Mouse (Mus musculus) midbrain, embryonic 14.5 days (tissue): Measurements from ENCODE around the gene Rb1. TPM values are rescaled to one million over a fixed set of nuclear protein-coding genes. Genes with fewer than 3 reads are reported as not detected.

Experiments
- ATAC-seq: fragments of 200-750 bp; cut with Nextera tagmentation; 2 replicates; pipeline ENCODE4 v1.8.0; 2017; ENCODE audit warnings: moderate number of reproducible peaks, moderate library complexity; ENCODE audit not compliant: low FRiP score, low TSS enrichment
- DNase-seq: peaks from one replicate; pipeline ENCODE4 v3.0.0-alpha.2; 2015
- H3K27ac ChIP-seq: fragments of 300-500 bp; sonication (generic); replicated peaks from 2 replicates; pipeline ENCODE4 v1.5.1; 2014; ENCODE audit warnings: mild to moderate bottlenecking, low read depth, low read length, moderate library complexity
- H3K27me3 ChIP-seq: fragments of 300-500 bp; sonication (generic); 2 replicates; pipeline ENCODE4 v1.6.1; 2014; ENCODE audit warnings: low read length, control low read depth, mixed read lengths; ENCODE audit not compliant: control insufficient read depth, insufficient read depth
- H3K36me3 ChIP-seq: fragments of 300-500 bp; sonication (generic); 2 replicates; pipeline ENCODE4 v1.6.1; 2014; ENCODE audit warnings: low read length, control low read depth; ENCODE audit not compliant: control insufficient read depth, insufficient read depth
- H3K4me1 ChIP-seq: fragments of 300-500 bp; sonication (generic); 2 replicates; pipeline ENCODE4 v1.6.1; 2014; ENCODE audit warnings: mild to moderate bottlenecking, antibody characterized with exemption, low read length, control low read depth; ENCODE audit not compliant: control insufficient read depth, insufficient read depth
- H3K4me2 ChIP-seq: fragments of 300-500 bp; sonication (generic); 2 replicates; pipeline ENCODE4 v1.6.1; 2014; ENCODE audit warnings: mild to moderate bottlenecking, low read length, moderate library complexity
- H3K4me3 ChIP-seq: fragments of 300-500 bp; sonication (generic); replicated peaks from 2 replicates; pipeline ENCODE4 v1.5.1; 2014; ENCODE audit warnings: low read depth, low read length
- H3K9ac ChIP-seq: fragments of 300-500 bp; sonication (generic); replicated peaks from 2 replicates; pipeline ENCODE4 v1.6.1; 2014; ENCODE audit warnings: mild to moderate bottlenecking, low read length, moderate library complexity
- H3K9me3 ChIP-seq: fragments of 300-500 bp; sonication (generic); 2 replicates; pipeline ENCODE4 v1.6.1; 2016; ENCODE audit warnings: low read length, control low read depth, mixed read lengths; ENCODE audit not compliant: control insufficient read depth
- WGBS: fragments of 180-500 bp; shearing (Covaris S2); extraction: QIAGEN DNeasy Blood & Tissue Kit; methylation state at CpG from one replicate; pipeline ENCODE4 v1.1.7; 2014; 5-methylcytosine and 5-hydroxymethylcytosine counted together
- polyA plus RNA-seq: library from polyadenylated mRNA; unstranded; fragments of >200 nt; fragmentation: Nextera tagmentation; extraction: Ambion mirVana; gene quantifications from 2 replicates; pipeline ENCODE4 v1.2.1, GENCODE M21; 2014

Gene Rb1
- polyA plus RNA-seq, 1 experiment from 2014 or later, result 36.4 TPM

DNA sequence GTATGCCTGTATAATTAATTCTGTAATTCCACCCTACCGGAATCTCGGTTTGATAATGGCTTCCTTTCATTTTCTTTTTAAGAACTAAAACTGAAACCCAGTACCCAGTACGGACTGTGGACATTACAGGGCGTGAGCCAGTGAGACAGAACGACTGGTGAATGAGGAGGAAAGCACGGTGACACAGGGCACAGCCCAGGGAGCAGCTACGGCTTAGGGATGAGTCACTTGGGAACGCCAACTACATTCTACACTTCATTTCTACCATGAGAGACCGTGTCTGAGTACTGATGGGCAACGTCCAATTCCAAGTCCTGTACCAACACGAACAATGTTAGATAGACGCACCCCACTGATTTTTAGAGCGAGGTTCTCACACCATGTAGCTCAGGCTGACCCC lies 43.3 kb upstream of the Rb1 start:
- H3K4me3 ChIP-seq, result no peak overlapping the region
- no peak for ATAC-seq
- H3K4me1 ChIP-seq, result no peaks in the 10 kb centered on the region
- H3K9me3 ChIP-seq, result no peaks in the 10 kb centered on the region
- WGBS, result 94% methylated on average over 13 of the region's 13 CpGs
- H3K36me3 ChIP-seq, result peaks cover 52% of the 10 kb centered on the region
- no peak overlapping the region for H3K27ac ChIP-seq
- no peak overlapping the region for H3K4me2 ChIP-seq
- H3K27me3 ChIP-seq, result no peaks in the 10 kb centered on the region
- H3K9ac ChIP-seq, result no peak overlapping the region
- DNase-seq, result no peak

DNA sequence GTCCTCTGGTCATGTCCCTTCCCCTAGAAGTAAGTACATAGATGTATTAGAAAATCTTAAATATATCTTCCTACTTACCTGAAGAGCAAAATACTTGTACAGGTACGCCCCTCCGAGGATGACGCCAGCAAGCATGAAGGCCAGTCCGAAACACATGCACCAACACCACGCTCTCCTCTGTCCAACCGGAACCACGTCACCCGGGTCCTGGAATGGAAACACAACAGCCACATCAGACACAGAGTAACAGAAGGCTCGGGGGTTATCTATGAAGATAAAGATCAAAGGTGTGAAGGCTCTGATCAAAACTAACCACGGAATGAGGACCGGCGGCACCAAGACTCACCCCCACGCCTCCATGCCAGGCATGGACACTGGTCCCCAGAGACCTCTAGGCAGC lies 42.6 kb upstream of the Rb1 start:
- no peak for ATAC-seq
- H3K4me3 ChIP-seq, result no peak overlapping the region
- 95% methylated on average over 13 of the region's 13 CpGs for WGBS

DNA sequence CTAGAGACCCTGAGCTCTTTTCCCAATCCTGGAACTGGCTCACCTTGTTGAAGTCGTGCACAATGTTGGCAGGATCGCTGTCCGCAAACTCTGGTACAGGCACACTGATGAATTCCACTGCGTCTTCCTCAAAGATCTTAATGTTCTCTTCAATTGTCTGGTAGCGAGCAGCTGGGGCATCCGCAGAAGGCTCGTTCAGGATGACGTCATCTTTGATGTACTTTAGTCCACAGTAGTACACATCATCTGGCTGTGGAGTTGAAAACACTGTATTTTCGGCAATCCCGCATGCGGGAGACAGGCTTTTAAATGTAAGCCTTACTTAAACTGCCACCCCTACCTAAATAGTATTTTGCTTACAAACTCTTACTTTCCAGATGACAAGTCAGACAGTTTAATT lies 40.7 kb upstream of the Rb1 start:
- Histone ChIP-seq H3K36me3 (peaks cover 69% of the 10 kb centered on the region), H3K9me3 (no peaks in the 10 kb centered on the region), H3K4me1 (no peaks in the 10 kb centered on the region), H3K27ac (no peak overlapping the region), H3K9ac (no peak overlapping the region), H3K4me3 (no peak overlapping the region), H3K27me3 (no peaks in the 10 kb centered on the region), H3K4me2 (no peak overlapping the region)
- ATAC-seq, result no peak
- 90% methylated on average over 11 of the region's 11 CpGs for WGBS
- DNase-seq, result no peak

More for the DNA sequence above, 42.6 kb upstream of the Rb1 start:
- Histone ChIP-seq H3K9ac (no peak overlapping the region), H3K27ac (no peak overlapping the region), H3K4me2 (no peak overlapping the region), H3K4me1 (no peaks in the 10 kb centered on the region), H3K27me3 (no peaks in the 10 kb centered on the region), H3K36me3 (peaks cover 59% of the 10 kb centered on the region), H3K9me3 (no peaks in the 10 kb centered on the region)
- no peak for DNase-seq

DNA sequence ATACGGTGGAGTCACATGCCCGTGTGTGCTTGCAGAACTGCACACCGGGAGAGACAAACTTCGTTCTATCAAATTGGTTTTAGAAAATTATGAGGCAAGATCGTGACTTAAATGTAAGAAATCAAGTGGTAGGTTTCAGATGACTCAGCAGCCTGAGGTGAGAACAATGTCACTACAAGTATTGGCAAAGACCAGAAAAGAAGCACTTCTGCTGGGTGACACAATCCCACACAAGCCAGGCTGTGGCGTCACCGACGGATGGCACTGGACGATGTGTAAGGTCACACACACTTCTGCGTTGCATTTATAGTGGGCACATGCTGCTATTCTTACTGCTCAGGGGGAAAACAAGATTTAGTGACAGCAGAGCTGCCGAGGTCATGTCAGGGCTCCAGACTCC lies 38.2 kb upstream of the Rb1 start:
- H3K27ac ChIP-seq, result no peak overlapping the region
- H3K9ac ChIP-seq, result no peak overlapping the region
- H3K4me2 ChIP-seq, result no peak overlapping the region
- no peaks in the 10 kb centered on the region for H3K27me3 ChIP-seq
- H3K4me3 ChIP-seq, result no peak overlapping the region
- no peaks in the 10 kb centered on the region for H3K9me3 ChIP-seq
- H3K36me3 ChIP-seq, result peaks cover 93% of the 10 kb centered on the region
- no peaks in the 10 kb centered on the region for H3K4me1 ChIP-seq
- 96% methylated on average over 11 of the region's 11 CpGs for WGBS
- DNase-seq (no peak), ATAC-seq (no peak)

DNA sequence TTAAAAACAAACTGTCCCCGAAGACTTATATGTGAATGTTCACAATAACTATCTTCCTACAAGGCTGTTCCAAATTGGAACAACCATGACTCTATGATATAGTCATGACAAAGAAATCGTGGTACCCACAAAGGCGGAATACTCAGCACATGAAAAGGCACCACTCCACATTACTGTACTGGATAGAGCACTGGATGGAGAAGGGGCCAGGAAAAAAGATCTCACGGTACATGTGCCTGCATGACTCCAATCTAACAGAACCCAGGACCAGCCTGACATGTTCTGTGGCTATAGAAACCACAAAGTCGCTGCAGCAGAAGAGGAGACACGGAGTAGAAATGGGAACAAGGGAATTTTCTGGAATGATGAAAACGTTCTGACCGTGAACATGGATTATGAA lies 29.1 kb upstream of the Rb1 start:
- no peaks in the 10 kb centered on the region for H3K4me1 ChIP-seq
- no peak overlapping the region for H3K4me3 ChIP-seq
- no peaks in the 10 kb centered on the region for H3K9me3 ChIP-seq
- H3K36me3 ChIP-seq, result peaks cover 22% of the 10 kb centered on the region
- 94% methylated on average over 8 of the region's 8 CpGs for WGBS
- H3K9ac ChIP-seq, result no peak overlapping the region
- DNase-seq (no peak), ATAC-seq (no peak)
- no peak overlapping the region for H3K4me2 ChIP-seq
- H3K27me3 ChIP-seq, result no peaks in the 10 kb centered on the region
- no peak overlapping the region for H3K27ac ChIP-seq

DNA sequence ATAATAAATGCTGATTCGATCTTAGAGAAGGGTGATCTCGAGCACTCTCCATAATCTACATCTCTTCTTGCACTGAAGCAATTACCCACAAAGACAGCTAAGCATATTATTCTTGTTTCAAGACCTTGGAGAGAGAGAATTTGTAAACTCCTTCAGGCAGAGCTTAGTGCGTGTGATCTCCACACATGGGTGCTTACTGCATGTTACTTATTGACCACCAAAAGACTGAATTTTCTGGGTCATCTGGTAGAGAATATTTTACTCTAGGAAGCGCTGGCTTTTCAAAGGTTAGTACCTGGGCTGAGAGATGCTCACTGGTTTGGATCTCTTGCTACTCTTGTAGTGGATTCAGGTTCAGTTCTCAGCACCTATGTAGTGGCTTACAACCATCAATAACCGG lies 25.5 kb upstream of the Rb1 start:
- no peak overlapping the region for H3K4me3 ChIP-seq
- DNase-seq (no peak), ATAC-seq (no peak)
- H3K4me1 ChIP-seq, result no peaks in the 10 kb centered on the region
- no peaks in the 10 kb centered on the region for H3K9me3 ChIP-seq
- no peak overlapping the region for H3K27ac ChIP-seq
- no peak overlapping the region for H3K9ac ChIP-seq
- H3K4me2 ChIP-seq, result no peak overlapping the region
- H3K27me3 ChIP-seq, result no peaks in the 10 kb centered on the region
- 95% methylated on average over 5 of the region's 5 CpGs for WGBS
- H3K36me3 ChIP-seq, result peaks cover 6% of the 10 kb centered on the region; the same call in 1 of the 2 replicates

DNA sequence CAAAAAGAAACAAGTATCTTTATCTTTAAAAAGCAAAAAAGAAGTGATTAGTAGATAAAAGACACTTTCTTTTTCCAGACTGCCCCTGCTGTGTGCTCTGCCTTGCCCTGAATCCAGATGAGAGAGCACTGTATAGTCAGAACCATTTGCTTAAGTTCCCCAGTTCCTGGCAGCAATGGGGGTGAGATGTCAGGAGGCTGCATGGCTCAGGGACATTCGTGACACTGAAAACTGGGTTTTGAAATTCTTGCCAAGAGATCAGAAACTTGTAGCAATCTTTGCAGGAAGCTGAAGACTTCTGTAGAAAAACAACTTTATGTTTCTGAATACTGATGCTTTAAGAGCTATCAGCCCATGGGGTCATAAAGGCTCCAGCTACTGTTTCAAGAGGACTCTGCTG lies 24.4 kb upstream of the Rb1 start:
- no peaks in the 10 kb centered on the region for H3K9me3 ChIP-seq
- ATAC-seq (no peak), DNase-seq (no peak)
- WGBS, result 41% methylated on average over 1 of the region's 1 CpGs
- H3K9ac ChIP-seq, result no peak overlapping the region
- no peak overlapping the region for H3K4me3 ChIP-seq
- no peaks in the 10 kb centered on the region for H3K27me3 ChIP-seq
- H3K36me3 ChIP-seq, result 0 out of 2 replicates have a peak, but pooled peaks cover 3% of the 10 kb centered on the region
- H3K4me2 ChIP-seq, result no peak overlapping the region
- H3K27ac ChIP-seq, result no peak overlapping the region
- H3K4me1 ChIP-seq, result no peaks in the 10 kb centered on the region

DNA sequence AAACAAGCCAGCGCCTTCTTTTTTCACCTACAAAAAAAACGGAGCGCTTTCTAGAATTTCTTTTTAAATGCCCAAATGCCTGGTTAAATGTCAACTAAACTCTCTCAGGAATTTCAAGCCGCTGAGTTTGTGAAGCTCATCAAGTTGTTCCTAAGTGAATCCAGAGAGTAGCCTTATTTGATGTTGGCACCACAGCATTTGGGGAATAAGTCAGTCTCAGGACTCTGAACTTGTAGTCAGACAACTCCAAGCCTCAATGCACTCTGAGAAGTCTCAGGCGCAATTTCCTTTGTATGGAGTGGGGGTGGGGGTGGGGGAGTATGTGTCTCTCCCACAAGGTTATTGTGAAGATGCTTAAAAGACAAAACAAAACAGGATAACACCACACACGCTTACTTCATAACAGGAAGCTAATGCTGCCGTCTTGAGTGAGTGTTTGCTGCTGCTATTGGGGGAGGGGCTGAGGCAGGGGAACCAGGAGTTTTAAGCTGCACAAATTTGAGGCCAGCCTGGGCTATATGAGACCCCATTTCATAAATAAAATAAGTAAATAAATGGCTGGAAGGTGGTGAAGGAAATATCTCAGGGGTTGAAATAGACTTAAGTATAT lies 23.5 kb upstream of the Rb1 start:
- no peak overlapping the region for H3K4me2 ChIP-seq
- H3K4me3 ChIP-seq, result no peak overlapping the region
- 64% methylated on average over 7 of the region's 7 CpGs for WGBS
- no peak for DNase-seq
- no peak overlapping the region for H3K27ac ChIP-seq
- no peaks in the 10 kb centered on the region for H3K27me3 ChIP-seq
- H3K9me3 ChIP-seq, result no peaks in the 10 kb centered on the region
- no peak overlapping the region for H3K9ac ChIP-seq
- H3K4me1 ChIP-seq, result no peaks in the 10 kb centered on the region
- 0 out of 2 replicates have a peak, but pooled peaks cover 3% of the 10 kb centered on the region for H3K36me3 ChIP-seq
- ATAC-seq, result no peak

DNA sequence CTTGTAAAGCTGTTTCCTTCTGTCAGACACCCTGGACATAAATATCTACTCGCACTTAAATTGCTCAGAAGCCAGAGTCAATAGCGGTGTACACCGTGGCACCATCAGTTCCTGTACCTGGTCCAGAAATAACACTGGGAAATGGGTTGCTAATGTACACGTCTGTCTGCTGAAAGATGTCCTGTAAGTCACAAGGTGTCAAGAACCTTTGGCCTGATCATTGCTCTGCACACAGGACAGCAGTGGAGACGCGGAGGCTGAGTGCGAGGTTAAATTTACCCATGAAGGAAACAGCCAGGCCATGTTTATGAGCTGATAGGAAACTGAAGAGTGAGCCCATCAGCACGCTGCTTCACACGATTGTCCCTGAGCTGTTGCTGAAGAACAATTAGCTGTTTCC lies 21.7 kb upstream of the Rb1 start:
- H3K27ac ChIP-seq, result no peak overlapping the region
- ATAC-seq, result no peak
- no peak overlapping the region for H3K4me3 ChIP-seq
- 92% methylated on average over 9 of the region's 9 CpGs for WGBS
- no peak overlapping the region for H3K9ac ChIP-seq
- H3K27me3 ChIP-seq, result no peaks in the 10 kb centered on the region
- no peak overlapping the region for H3K4me2 ChIP-seq
- H3K4me1 ChIP-seq, result no peaks in the 10 kb centered on the region
- H3K9me3 ChIP-seq, result no peaks in the 10 kb centered on the region
- DNase-seq, result no peak
- no peaks in the 10 kb centered on the region for H3K36me3 ChIP-seq
